In the genomic region with DNA sequence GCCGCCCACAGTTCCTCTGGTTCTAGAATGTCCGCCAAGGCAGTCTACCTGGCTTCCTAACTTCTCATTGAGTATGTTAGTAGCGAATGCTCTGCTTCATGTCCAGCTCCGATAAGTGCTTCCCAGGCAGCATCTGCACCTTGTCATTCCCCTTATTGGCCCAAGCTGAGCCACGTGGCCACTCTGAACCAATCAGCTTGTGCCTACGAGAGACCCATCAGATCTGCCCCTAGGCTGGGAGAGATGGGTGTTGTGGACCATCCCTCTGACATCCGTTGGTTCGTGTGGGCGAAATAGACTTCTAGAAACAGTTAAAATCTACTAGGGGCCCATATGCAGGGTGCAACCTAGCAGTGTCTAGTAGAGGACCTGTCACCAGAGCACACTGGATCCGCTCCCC, we compare ENCODE assay signal across 1 mouse cellular context.
TF ChIP-seq lines count a peak whose summit lies in the region.

No protein-coding gene starts in this region.

TF ChIP-seq in MEL, 35 proteins besides CTCF, POLR2A, EP300 and RAD21:
- no peak for TF ChIP-seq BHLHE40 (IDR thresholded peaks at IDR 0.05; ENCODE audit: borderline replicate concordance, low read depth, low read length)
- peak; percentile 11; the same call in 1 of the 2 replicates for TF ChIP-seq RCOR1 (IDR thresholded peaks at IDR 0.05; ENCODE audit: low read depth, low read length)
- no peak for TF ChIP-seq MEF2A (IDR thresholded peaks at IDR 0.05; ENCODE audit: extremely low read depth, insufficient replicate concordance, low read depth, low read length, poor library complexity, severe bottlenecking)
- no peak for TF ChIP-seq ZKSCAN1 (IDR thresholded peaks at IDR 0.05; ENCODE audit: low read depth, low read length)
- TF ChIP-seq GATA1 (IDR thresholded peaks at IDR 0.05; ENCODE audit: low read depth, low read length): peak; percentile 51; the same call in 1 of the 2 replicates
- TF ChIP-seq MYB (IDR thresholded peaks at IDR 0.05; ENCODE audit: low read depth, low read length): 0 out of 2 replicates have a peak, but pooled peaks have one; percentile 33
- TF ChIP-seq ETS1 (IDR thresholded peaks at IDR 0.05; ENCODE audit: low read depth, low read length): peak; percentile 34; the same call in 1 of the 2 replicates
- TF ChIP-seq E2F4 (IDR thresholded peaks at IDR 0.05; ENCODE audit: borderline replicate concordance, low read depth, low read length): no peak
- TF ChIP-seq ZC3H11A (IDR thresholded peaks at IDR 0.05; ENCODE audit: low read depth, low read length): no peak
- TF ChIP-seq POLR2AphosphoS2 (IDR thresholded peaks at IDR 0.05; ENCODE audit: low read length): no peak; the same call in 1 of the 2 replicates
- TF ChIP-seq ZNF384 (IDR thresholded peaks at IDR 0.05; ENCODE audit: low read depth, low read length): no peak
- TF ChIP-seq MXI1 (IDR thresholded peaks at IDR 0.05; ENCODE audit: low read depth, low read length): 0 out of 2 replicates have a peak, but pooled peaks have one; percentile 6
- TF ChIP-seq TBP (IDR thresholded peaks at IDR 0.05; ENCODE audit: low read depth, low read length): peak; percentile 87
- TF ChIP-seq NRF1 (IDR thresholded peaks at IDR 0.05; ENCODE audit: insufficient read depth, low read depth, low read length, poor library complexity, severe bottlenecking): 0 out of 2 replicates have a peak, but pooled peaks have one; percentile 14
- TF ChIP-seq CHD2 (IDR thresholded peaks at IDR 0.05; ENCODE audit: low read length): no peak
- peak; percentile 84 to 95 for TF ChIP-seq USF2 (IDR thresholded peaks at IDR 0.05; ENCODE audit: borderline replicate concordance in 1 of 2, insufficient read depth in 1 of 2, low read depth in 1 of 2, low read length in 2 of 2)
- TF ChIP-seq NELFE (IDR thresholded peaks at IDR 0.05; ENCODE audit: low read depth, low read length): peak; percentile 70
- peak; percentile 98 for TF ChIP-seq MAX (IDR thresholded peaks at IDR 0.05; ENCODE audit: low read length)
- peak; percentile 61 for TF ChIP-seq HCFC1 (IDR thresholded peaks at IDR 0.05; ENCODE audit: low read depth, low read length)
- peak; percentile 41 for TF ChIP-seq TCF12 (IDR thresholded peaks at IDR 0.05; ENCODE audit: low read depth, low read length)
- peak; percentile 97 for TF ChIP-seq USF1 (IDR thresholded peaks at IDR 0.05; ENCODE audit: low read depth, low read length)
- no peak for TF ChIP-seq SMC3 (IDR thresholded peaks at IDR 0.05; ENCODE audit: low read depth, low read length)
- TF ChIP-seq POLR2AphosphoS5 (IDR thresholded peaks at IDR 0.05; ENCODE audit: borderline replicate concordance, low read depth, low read length): no peak
- no peak for TF ChIP-seq MAZ (IDR thresholded peaks at IDR 0.05; ENCODE audit: low read depth, low read length)
